Mouse (Mus musculus) hindbrain, embryonic 13.5 days (tissue): ENCODE measurements around the gene Rhno1. TPM values are rescaled to one million over a fixed set of nuclear protein-coding genes. Genes with fewer than 3 reads are reported as not detected.
A peak's percentile ranks its signal among the peaks of the same experiment; 100 is the strongest.
"Not testable (repeated sequence)": the region's sequence is repeated elsewhere in the genome, so short reads cannot be mapped to it uniquely, and the experiment has no call there.

ENCODE experiments used
- ATAC-seq: fragments of 200-750 bp; cut with Nextera tagmentation; 2 replicates; pipeline ENCODE4 v1.8.0; 2017; ENCODE audit warnings: moderate TSS enrichment; ENCODE audit not compliant: low FRiP score
- H3K27ac ChIP-seq: fragments of 300-500 bp; sonication (generic); 2 replicates; pipeline ENCODE4 v1.5.1; 2015; ENCODE audit warnings: inconsistent platforms, mild to moderate bottlenecking, moderate library complexity
- H3K27me3 ChIP-seq: fragments of 300-500 bp; sonication (generic); 2 replicates; pipeline ENCODE4 v1.6.1; 2015; ENCODE audit warnings: mild to moderate bottlenecking, inconsistent platforms
- H3K36me3 ChIP-seq: fragments of 300-500 bp; sonication (generic); 2 replicates; pipeline ENCODE4 v1.6.1; 2015; ENCODE audit warnings: mild to moderate bottlenecking, inconsistent platforms
- H3K4me1 ChIP-seq: fragments of 300-500 bp; sonication (generic); replicated peaks from 2 replicates; pipeline ENCODE4 v1.6.1; 2015; ENCODE audit warnings: inconsistent platforms
- H3K4me2 ChIP-seq: fragments of 300-500 bp; sonication (generic); 2 replicates; pipeline ENCODE4 v1.6.1; 2015; ENCODE audit warnings: inconsistent platforms, mild to moderate bottlenecking, moderate library complexity
- H3K4me3 ChIP-seq: fragments of 300-500 bp; sonication (generic); 2 replicates; pipeline ENCODE4 v1.5.1; 2015; ENCODE audit warnings: mild to moderate bottlenecking, inconsistent platforms
- H3K9ac ChIP-seq: fragments of 300-500 bp; sonication (generic); 2 replicates; pipeline ENCODE4 v1.6.1; 2015; ENCODE audit warnings: mild to moderate bottlenecking, inconsistent platforms
- H3K9me3 ChIP-seq: fragments of 300-500 bp; sonication (generic); 2 replicates; pipeline ENCODE4 v1.6.1; 2016; ENCODE audit warnings: inconsistent platforms
- WGBS: fragments of 180-500 bp; shearing (Covaris S2); methylation state at CpG from one replicate; pipeline ENCODE4 v1.1.7; 2015; 5-methylcytosine and 5-hydroxymethylcytosine counted together
- polyA plus RNA-seq: library from polyadenylated mRNA; unstranded; fragments of >200 nt; fragmentation: Nextera tagmentation; extraction: Ambion mirVana; gene quantifications from 2 replicates; pipeline ENCODE4 v1.2.1, GENCODE M21; 2015

Rhno1 gene
- polyA plus RNA-seq, 1 experiment from 2014 or later, result 117 TPM

DNA sequence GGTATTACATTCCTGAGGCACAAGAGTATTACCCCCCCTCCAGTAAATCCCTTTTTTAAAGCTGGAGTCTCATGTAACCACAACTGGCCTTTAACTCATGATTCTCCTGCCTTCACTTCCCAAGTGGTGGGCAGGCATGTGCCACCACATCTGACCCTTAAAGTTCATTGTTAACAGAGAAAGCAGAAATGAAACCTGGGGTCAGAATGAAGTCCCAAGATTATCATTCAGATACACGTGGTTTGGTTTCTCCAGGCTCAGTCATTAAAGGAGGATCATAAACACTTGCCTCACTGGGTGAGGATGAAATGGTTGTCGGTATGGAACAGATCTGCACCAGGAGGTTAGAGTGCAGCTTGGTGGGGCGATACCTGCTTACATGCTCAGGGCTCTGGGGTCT is 18.5 kb upstream of the Rhno1 start:
- Histone ChIP-seq H3K27me3 (no peaks in the 10 kb centered on the region), H3K27ac (no peak overlapping the region), H3K4me1 (no peaks in the 10 kb centered on the region), H3K4me2 (no peak overlapping the region), H3K9me3 (no peaks in the 10 kb centered on the region), H3K9ac (no peak overlapping the region), H3K4me3 (no peak overlapping the region), H3K36me3 (no peaks in the 10 kb centered on the region)
- ATAC-seq, result no peak
- WGBS, result 81% methylated on average over 3 of the region's 3 CpGs

GRCm38 (mm10) chr6:128380594-128381167 is 18.0 kb upstream of the Rhno1 start:
- H3K9me3 ChIP-seq, ATAC-seq, H3K27ac ChIP-seq, H3K36me3 ChIP-seq, H3K27me3 ChIP-seq, H3K4me1 ChIP-seq, H3K4me2 ChIP-seq, H3K9ac ChIP-seq, H3K4me3 ChIP-seq: not testable (repeated sequence)
- WGBS, result 70% methylated on average over 1 of the region's 1 CpGs

DNA sequence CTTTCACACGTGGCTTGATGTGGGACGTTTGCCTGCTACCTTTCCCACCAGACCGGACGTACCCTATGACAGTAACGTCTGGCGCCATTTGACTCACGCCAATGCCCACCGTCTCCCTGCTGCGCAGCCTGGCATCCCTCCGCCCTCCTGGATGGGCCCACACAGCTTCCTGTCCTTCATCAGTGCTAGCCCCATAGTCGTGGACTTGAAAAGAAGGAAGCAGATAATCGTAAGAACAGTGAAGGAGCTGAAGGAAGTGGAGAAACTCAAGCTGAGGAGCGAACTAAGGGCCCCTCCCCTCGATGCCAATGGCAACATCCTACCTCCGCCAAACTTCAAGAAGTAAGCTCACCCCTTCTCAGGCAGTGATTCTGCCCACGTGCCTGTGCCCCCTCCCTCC is 16.9 kb upstream of the Rhno1 start:
- H3K36me3 ChIP-seq, result no peaks in the 10 kb centered on the region

DNA sequence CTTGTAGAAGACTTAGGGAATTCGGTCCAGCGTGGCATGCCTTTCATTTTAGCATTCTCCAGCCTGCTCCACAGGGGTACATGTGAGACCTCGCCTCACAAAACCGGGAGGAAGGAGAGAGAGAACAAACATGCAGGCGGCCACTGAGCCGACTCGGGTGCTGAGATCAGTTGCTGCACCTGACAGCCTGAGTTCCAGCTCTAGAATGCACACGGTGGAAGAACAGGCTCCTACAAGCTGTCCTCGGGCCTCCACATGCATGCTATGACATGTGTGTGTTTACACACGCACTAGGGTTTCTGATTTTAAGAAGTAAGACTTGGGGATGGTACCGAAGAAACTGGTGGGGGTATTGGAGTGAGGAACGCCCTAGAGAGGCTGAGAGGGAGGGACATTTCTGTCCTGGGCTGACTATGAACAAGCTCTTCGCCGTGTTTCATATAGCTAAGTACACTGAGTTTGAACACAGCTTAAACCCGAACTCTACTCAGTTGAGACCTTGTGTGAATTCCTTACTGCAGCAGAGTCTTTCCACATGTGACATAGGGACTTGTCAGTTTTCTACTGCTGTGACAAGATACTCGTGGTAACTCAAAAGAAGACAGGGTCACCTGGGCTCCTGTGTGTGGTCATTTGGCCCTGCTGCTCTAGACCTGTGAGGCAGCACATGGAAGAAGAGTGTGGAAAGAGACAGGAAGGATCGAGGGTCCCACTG is 13.8 kb upstream of the Rhno1 start:
- 89% methylated on average over 17 of the region's 17 CpGs for WGBS
- Histone ChIP-seq H3K9me3 (no peaks in the 10 kb centered on the region), H3K4me3 (no peak overlapping the region), H3K27ac (no peak overlapping the region), H3K9ac (no peak overlapping the region), H3K27me3 (no peaks in the 10 kb centered on the region), H3K36me3 (peaks cover 19% of the 10 kb centered on the region), H3K4me1 (peaks cover 16% of the 10 kb centered on the region), H3K4me2 (no peak overlapping the region)
- no peak for ATAC-seq

More for the DNA sequence above, 16.9 kb upstream of the Rhno1 start:
- 87% methylated on average over 16 of the region's 16 CpGs for WGBS
- Histone ChIP-seq H3K9ac (no peak overlapping the region), H3K27me3 (no peaks in the 10 kb centered on the region), H3K9me3 (no peaks in the 10 kb centered on the region), H3K4me1 (peaks cover 7% of the 10 kb centered on the region), H3K4me3 (no peak overlapping the region), H3K4me2 (no peak overlapping the region), H3K27ac (no peak overlapping the region)
- no peak for ATAC-seq

DNA sequence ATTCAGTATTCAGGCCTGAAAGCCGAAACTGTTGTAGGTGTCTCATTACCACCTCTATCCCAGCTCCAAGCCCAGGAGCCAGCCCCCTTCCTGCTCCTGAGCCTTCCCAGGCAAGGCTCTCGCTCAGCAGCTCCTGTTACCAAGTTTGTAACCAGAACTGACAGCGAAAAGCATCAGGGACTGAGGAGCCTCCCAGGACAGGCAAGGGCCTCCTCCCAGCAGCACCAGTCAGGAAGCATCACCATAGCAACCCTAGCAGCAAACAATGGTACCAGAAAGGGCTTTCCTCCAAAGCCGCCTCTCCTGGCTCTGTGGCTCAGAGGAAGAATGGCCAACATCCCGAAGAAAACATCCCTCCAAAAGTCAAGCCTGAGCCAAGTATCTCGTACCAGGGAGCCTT is 12.5 kb upstream of the Rhno1 start, which contains the start of the genes Tex52 and Gm44596:
Tex52 (plus strand) TSS at position 265 of the 400 bp plus-strand sequence.
Gm44596 (plus strand) TSS at position 312 of the 400 bp plus-strand sequence.
- peaks cover 16% of the 10 kb centered on the region for H3K4me1 ChIP-seq
- H3K4me2 ChIP-seq, result no peak within 1 kb of the TSS
- H3K4me3 ChIP-seq, result no peak within 1 kb of the TSS
- H3K9me3 ChIP-seq, result no peaks in the 10 kb centered on the region
- H3K9ac ChIP-seq, result peak within 1 kb of the TSS; percentile 15; the same call in 1 of the 2 replicates
- WGBS, result 17% methylated on average over 6 of the region's 6 CpGs
- no peaks in the 10 kb centered on the region for H3K27me3 ChIP-seq
- H3K27ac ChIP-seq, result peak within 1 kb of the TSS; percentile 55; the same call in 1 of the 2 replicates
- ATAC-seq, result peak; percentile 77
- peaks cover 29% of the 10 kb centered on the region for H3K36me3 ChIP-seq

DNA sequence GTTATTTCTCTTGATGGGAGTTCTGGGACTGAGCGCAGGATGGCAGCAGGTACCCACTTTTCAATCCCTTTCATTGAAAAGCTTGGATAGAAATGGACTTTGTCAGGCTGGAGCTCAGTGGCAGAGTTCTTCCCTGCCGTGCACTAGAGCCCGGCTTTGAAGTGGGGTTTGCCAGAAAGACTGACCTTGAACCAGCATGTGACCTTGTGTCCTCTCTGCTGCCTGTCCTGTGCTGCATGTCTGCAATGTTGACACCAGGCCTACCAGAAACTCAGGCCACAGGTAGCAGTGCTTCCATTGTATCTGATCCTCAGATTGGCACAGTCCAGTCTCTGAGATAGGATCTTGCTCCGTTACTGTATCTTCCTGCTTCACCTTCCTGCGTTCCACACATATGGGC is 7.3 kb upstream of the Rhno1 start:
- Histone ChIP-seq H3K27me3 (no peaks in the 10 kb centered on the region), H3K27ac (no peak overlapping the region), H3K9ac (no peak overlapping the region), H3K36me3 (peaks cover 42% of the 10 kb centered on the region), H3K4me2 (no peak overlapping the region), H3K9me3 (no peaks in the 10 kb centered on the region), H3K4me1 (peaks cover 13% of the 10 kb centered on the region), H3K4me3 (no peak overlapping the region)
- ATAC-seq, result no peak
- WGBS, result 91% methylated on average over 5 of the region's 5 CpGs

- H3K36me3 ChIP-seq, result peaks cover 23% of the 10 kb centered on the region
These were observed 3.8 kb upstream of the Rhno1 start for GRCm38 (mm10) chr6:128366466-128366865.

DNA sequence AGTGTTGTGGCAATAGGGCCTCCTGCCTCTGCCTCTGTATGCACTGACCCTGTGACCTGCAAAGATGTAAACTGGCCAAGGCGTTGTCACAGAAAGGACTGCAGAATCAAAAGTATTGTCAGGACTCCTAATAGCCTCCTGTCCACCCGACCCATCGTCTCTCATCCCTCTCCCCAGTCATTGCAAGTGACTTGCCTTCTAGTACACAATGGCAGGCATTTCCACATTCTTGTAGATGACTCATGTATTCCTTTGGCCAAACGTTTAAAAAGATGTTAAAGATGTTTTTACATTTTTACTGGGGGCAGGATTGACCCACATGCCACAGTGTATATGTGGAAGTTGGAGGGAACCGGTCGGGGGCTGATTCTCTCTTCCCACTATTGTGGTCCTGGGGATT is 2.0 kb upstream of the Rhno1 start:
- Histone ChIP-seq H3K4me1 (peaks cover 32% of the 10 kb centered on the region), H3K4me2 (no peak overlapping the region), H3K36me3 (peaks cover 10% of the 10 kb centered on the region), H3K27ac (no peak overlapping the region), H3K9me3 (no peaks in the 10 kb centered on the region), H3K4me3 (no peak overlapping the region), H3K9ac (no peak overlapping the region), H3K27me3 (no peaks in the 10 kb centered on the region)
- WGBS, result 75% methylated on average over 6 of the region's 6 CpGs
- ATAC-seq, result no peak

More at GRCm38 (mm10) chr6:128366466-128366865, 3.8 kb upstream of the Rhno1 start:
- H3K4me1 ChIP-seq, result peaks cover 16% of the 10 kb centered on the region
- no peak overlapping the region for H3K27ac ChIP-seq
- H3K4me3 ChIP-seq, result no peak overlapping the region
- ATAC-seq, result no peak
- H3K9me3 ChIP-seq, result no peaks in the 10 kb centered on the region
- 97% methylated on average over 5 of the region's 5 CpGs for WGBS
- no peak overlapping the region for H3K9ac ChIP-seq
- H3K27me3 ChIP-seq, result no peaks in the 10 kb centered on the region
- H3K4me2 ChIP-seq, result no peak overlapping the region

DNA sequence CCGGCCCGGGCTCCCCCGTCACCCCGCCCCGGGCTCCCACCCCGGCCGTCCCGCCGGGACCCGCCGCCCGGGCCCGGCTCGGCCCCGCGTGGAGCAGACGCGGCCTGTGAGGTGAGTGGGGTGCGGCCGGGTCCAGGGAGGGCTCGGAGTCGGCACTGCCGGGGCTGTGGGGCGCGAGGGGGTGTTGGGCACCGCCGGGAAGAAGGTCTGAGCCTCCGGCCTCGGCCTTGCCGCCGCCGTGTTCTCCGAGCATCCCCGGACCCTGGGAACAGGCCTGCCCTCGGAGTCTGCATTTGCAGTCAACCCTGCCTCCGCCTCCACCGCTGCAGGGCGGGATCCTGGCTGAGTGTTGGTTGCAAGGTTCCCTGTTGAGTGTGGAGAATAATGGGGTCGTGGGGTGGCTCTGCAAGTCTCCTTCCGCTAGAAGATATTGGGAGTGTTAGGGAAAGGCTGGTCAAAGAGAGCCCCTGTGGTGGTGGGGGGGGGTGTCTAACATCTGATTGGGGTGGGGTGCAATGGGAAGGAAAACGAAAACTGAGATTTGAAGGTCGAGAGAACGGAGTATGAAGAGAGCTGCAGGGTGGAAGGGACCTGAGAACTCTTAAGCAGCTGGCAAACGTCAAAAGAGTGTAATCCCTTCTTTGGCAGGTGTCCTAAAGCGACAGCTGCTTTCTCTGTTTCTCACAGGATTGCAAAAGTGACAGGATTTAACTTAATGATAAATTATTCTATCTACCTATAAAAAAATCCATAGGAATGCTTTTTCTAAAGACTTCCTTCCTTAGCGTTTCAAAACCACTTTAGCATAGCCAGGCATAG is 505 bp upstream of the Rhno1 start:
- H3K36me3 ChIP-seq, result peaks cover 13% of the 10 kb centered on the region
- no peaks in the 10 kb centered on the region for H3K9me3 ChIP-seq
- ATAC-seq, result peak; percentile 78
- H3K4me3 ChIP-seq, result peak overlapping the region; percentile 67
- H3K27ac ChIP-seq, result peak overlapping the region; percentile 86
- H3K9ac ChIP-seq, result peak overlapping the region; percentile 82
- no peaks in the 10 kb centered on the region for H3K27me3 ChIP-seq
- H3K4me2 ChIP-seq, result peak overlapping the region; percentile 99
- H3K4me1 ChIP-seq, result peaks cover 40% of the 10 kb centered on the region
- WGBS, result under 1% methylated on average over 44 of the region's 46 CpGs

- H3K9me3 ChIP-seq, result no peaks in the 10 kb centered on the region
- H3K4me2 ChIP-seq, result peak overlapping the region; percentile 99
- ATAC-seq, result no peak
- peak overlapping the region; percentile 82 for H3K9ac ChIP-seq
- peaks cover 26% of the 10 kb centered on the region for H3K36me3 ChIP-seq
- peak overlapping the region; percentile 86 for H3K27ac ChIP-seq
- WGBS, result 18% methylated on average over 9 of the region's 9 CpGs
- peaks cover 40% of the 10 kb centered on the region for H3K4me1 ChIP-seq
- H3K27me3 ChIP-seq, result no peaks in the 10 kb centered on the region
- H3K4me3 ChIP-seq, result peak overlapping the region; percentile 67
These were observed 810 bp downstream of the Rhno1 start for GRCm38 (mm10) chr6:128361901-128362300.

GRCm38 (mm10) chr6:128358999-128359398 is 3.7 kb downstream of the Rhno1 start:
- H3K27me3 ChIP-seq, result no peaks in the 10 kb centered on the region
- WGBS, result 9% methylated on average over 2 of the region's 2 CpGs

DNA sequence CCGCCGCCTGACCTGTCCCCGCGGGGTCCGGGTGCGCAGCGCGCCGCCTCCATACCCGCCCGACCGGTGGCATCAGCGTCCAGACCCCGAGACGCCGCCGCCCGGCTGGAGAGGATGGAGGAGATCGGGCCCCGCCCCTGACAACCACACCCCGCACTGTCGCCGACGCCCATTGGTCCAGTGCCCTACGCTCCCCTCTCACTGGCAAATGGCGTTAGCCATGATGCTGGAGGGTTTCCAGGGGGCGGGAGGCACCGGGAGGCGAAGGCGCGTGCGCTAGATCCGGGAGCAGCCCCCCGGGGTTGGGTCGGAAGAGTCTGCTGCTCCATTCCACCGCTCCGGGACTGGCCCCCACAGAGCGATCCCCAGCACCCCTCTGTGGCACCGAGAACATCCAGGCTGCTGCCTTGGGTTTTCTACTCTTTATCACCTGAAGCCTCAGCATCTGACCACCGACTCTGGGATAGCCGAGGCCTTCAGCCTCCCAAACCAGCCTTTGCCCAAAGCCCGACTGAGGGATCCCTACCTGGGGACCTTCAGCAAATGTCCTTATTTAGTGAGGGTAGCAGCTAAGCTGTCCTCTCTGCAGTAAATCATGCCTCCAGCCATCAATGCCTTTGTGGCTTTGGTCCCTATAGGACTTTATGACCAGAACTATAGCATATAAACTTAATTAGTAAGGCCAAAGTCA is 6.8 kb downstream of the Rhno1 start, which contains the start of gene Tulp3:
Tulp3 (minus strand) TSS at position 126 of the 691 bp plus-strand sequence.
- 0% methylated on average over 41 of the region's 42 CpGs for WGBS
- H3K27ac ChIP-seq, result peak within 1 kb of the TSS; percentile 93

More at GRCm38 (mm10) chr6:128358999-128359398, 3.7 kb downstream of the Rhno1 start:
- no peak for ATAC-seq
- Histone ChIP-seq H3K27ac (no peak overlapping the region), H3K4me1 (peaks cover 49% of the 10 kb centered on the region), H3K9me3 (no peaks in the 10 kb centered on the region), H3K36me3 (peaks cover 23% of the 10 kb centered on the region), H3K4me2 (no peak overlapping the region), H3K4me3 (no peak overlapping the region), H3K9ac (peak overlapping the region; percentile 19; the same call in 1 of the 2 replicates)

More for the DNA sequence above, 6.8 kb downstream of the Rhno1 start, which contains the start of gene Tulp3:
- Histone ChIP-seq H3K27me3 (no peaks in the 10 kb centered on the region), H3K4me1 (peaks cover 45% of the 10 kb centered on the region), H3K9ac (peak within 1 kb of the TSS; percentile 88), H3K36me3 (peaks cover 30% of the 10 kb centered on the region), H3K4me2 (peak within 1 kb of the TSS; percentile 78), H3K9me3 (no peaks in the 10 kb centered on the region), H3K4me3 (peak within 1 kb of the TSS; percentile 74)
- ATAC-seq, result peak; percentile 99
